Comparison of ENCODE assay signal across 12 mouse cellular contexts in genomic region chr1:34068341-34068740, GRCm38 (mm10).
DNase-seq lines count a peak whose midpoint lies in the region; ATAC-seq and TF ChIP-seq lines count a peak whose summit lies in the region.
"Had no signal": no experiment of that assay in that cellular context is flagged by ENCODE, and none has a peak within 500 bp of the region (broad histone marks: within the 10 kb centered on the region; RNA-seq: fewer than 3 reads in every experiment).

No protein-coding gene starts in this region.

- no peak overlapping the region for H3K4me3 ChIP-seq in midbrain, embryonic 14.5 days (replicated peaks; ENCODE audit: low read depth, low read length)
- no peak overlapping the region for H3K4me3 ChIP-seq in midbrain, embryonic 15.5 days
- H3K4me3 ChIP-seq in stomach, postnatal 0 days (ENCODE audit: low read depth, low read length) = no peak overlapping the region
- H3K4me3 ChIP-seq: embryonic facial prominence, embryonic 12.5 days; liver, embryonic 15.5 days; neural tube, embryonic 13.5 days had no signal

- H3K4me2 ChIP-seq in midbrain, embryonic 14.5 days (ENCODE audit: low read length) = no peak overlapping the region
- H3K4me2 ChIP-seq in midbrain, embryonic 15.5 days = no peak overlapping the region
- no peak overlapping the region for H3K4me2 ChIP-seq in stomach, postnatal 0 days (replicated peaks; ENCODE audit: low read depth)
- H3K4me2 ChIP-seq: embryonic facial prominence, embryonic 12.5 days; liver, embryonic 15.5 days; neural tube, embryonic 13.5 days had no signal

- TF ChIP-seq EP300 in stomach, postnatal 0 days (optimal IDR thresholded peaks at IDR 0.05) = no peak

- 56% methylated on average over 5 of the region's 5 CpGs for WGBS in midbrain, embryonic 14.5 days
- 61% methylated on average over 5 of the region's 5 CpGs for WGBS in midbrain, embryonic 15.5 days
- WGBS in stomach, postnatal 0 days = 55% methylated on average over 5 of the region's 5 CpGs

- peak; percentile 24 for DNase-seq in gastrocnemius, postnatal 10 days
- DNase-seq in gastrocnemius, adult 8-10 months (ENCODE audit: low spot score in 2 of 2) = no peak
- peak; percentile 32 for DNase-seq in midbrain, embryonic 14.5 days
- DNase-seq in adipocyte (ENCODE audit: low spot score) = peak; percentile 14
- DNase-seq in stomach, postnatal 0 days (ENCODE audit: low spot score) = no peak
- DNase-seq in ovary, postnatal 10 days (ENCODE audit: low spot score) = no peak
- DNase-seq in left cerebral cortex, postnatal 36 days (ENCODE audit: low spot score in 2 of 2) = no peak
- DNase-seq: kidney, adult 9 months had no signal

- peaks cover 3% of the 10 kb centered on the region; the same call in 1 of the 2 replicates for H3K4me1 ChIP-seq in midbrain, embryonic 14.5 days (ENCODE audit: control insufficient read depth, insufficient read depth, low read length)
- H3K4me1 ChIP-seq in midbrain, embryonic 15.5 days = 0 out of 2 replicates have a peak, but pooled peaks cover 3% of the 10 kb centered on the region
- no peaks in the 10 kb centered on the region; the same call in 1 of the 2 replicates for H3K4me1 ChIP-seq in stomach, postnatal 0 days (replicated peaks; ENCODE audit: control insufficient read depth, insufficient read depth)
- H3K4me1 ChIP-seq: embryonic facial prominence, embryonic 12.5 days had no signal

- intact Hi-C loops in left cerebral cortex, postnatal 36 days (cut with DNase I) = loop anchor here (10.0 kb wide), 2 partner anchors 54 to 96 kb away; no protein-coding TSS in a partner anchor

- no peak overlapping the region for H3K27ac ChIP-seq in midbrain, embryonic 14.5 days (replicated peaks; ENCODE audit: low read depth, low read length)
- no peak overlapping the region for H3K27ac ChIP-seq in midbrain, embryonic 15.5 days
- no peak overlapping the region for H3K27ac ChIP-seq in stomach, postnatal 0 days (replicated peaks)
- H3K27ac ChIP-seq: embryonic facial prominence, embryonic 12.5 days; liver, embryonic 15.5 days; neural tube, embryonic 13.5 days had no signal

- no peaks in the 10 kb centered on the region for H3K27me3 ChIP-seq in midbrain, embryonic 14.5 days (ENCODE audit: control insufficient read depth, insufficient read depth, low read length)
- no peaks in the 10 kb centered on the region for H3K27me3 ChIP-seq in midbrain, embryonic 15.5 days (replicated peaks)
- no peaks in the 10 kb centered on the region for H3K27me3 ChIP-seq in stomach, postnatal 0 days (ENCODE audit: control insufficient read depth, insufficient read depth, low read length)
- H3K27me3 ChIP-seq: embryonic facial prominence, embryonic 12.5 days; liver, embryonic 15.5 days; neural tube, embryonic 13.5 days had no signal

- H3K36me3 ChIP-seq in midbrain, embryonic 14.5 days (ENCODE audit: control insufficient read depth, insufficient read depth, low read length) = no peaks in the 10 kb centered on the region
- H3K36me3 ChIP-seq in midbrain, embryonic 15.5 days (replicated peaks) = no peaks in the 10 kb centered on the region
- no peaks in the 10 kb centered on the region for H3K36me3 ChIP-seq in stomach, postnatal 0 days (ENCODE audit: control insufficient read depth, insufficient read depth, low read length)
- H3K36me3 ChIP-seq: embryonic facial prominence, embryonic 12.5 days; liver, embryonic 15.5 days; neural tube, embryonic 13.5 days had no signal

- H3K9me3 ChIP-seq in midbrain, embryonic 14.5 days (ENCODE audit: control insufficient read depth, low read length) = no peaks in the 10 kb centered on the region
- no peaks in the 10 kb centered on the region for H3K9me3 ChIP-seq in midbrain, embryonic 15.5 days
- no peaks in the 10 kb centered on the region for H3K9me3 ChIP-seq in stomach, postnatal 0 days (ENCODE audit: control insufficient read depth, low read length)
- H3K9me3 ChIP-seq: embryonic facial prominence, embryonic 12.5 days; liver, embryonic 15.5 days; neural tube, embryonic 13.5 days had no signal

- no peak for ATAC-seq in midbrain, embryonic 14.5 days (ENCODE audit: low FRiP score, low TSS enrichment)
- ATAC-seq in midbrain, embryonic 15.5 days (replicated peaks) = no peak
- no peak for ATAC-seq in stomach, postnatal 0 days (ENCODE audit: low FRiP score, low TSS enrichment)

- TF ChIP-seq CTCF in stomach, postnatal 0 days (IDR thresholded peaks at IDR 0.05; ENCODE audit: low read depth) = peak; percentile 58

- no peak overlapping the region for H3K9ac ChIP-seq in midbrain, embryonic 14.5 days (replicated peaks; ENCODE audit: low read length)
- no peak overlapping the region for H3K9ac ChIP-seq in midbrain, embryonic 15.5 days
- H3K9ac ChIP-seq in stomach, postnatal 0 days (ENCODE audit: low read length) = no peak overlapping the region
- H3K9ac ChIP-seq: embryonic facial prominence, embryonic 12.5 days; liver, embryonic 15.5 days; neural tube, embryonic 13.5 days had no signal

Comparison
In these comparisons a context has a peak if more than half of its experiments do, and no peak if none do; other contexts are left out.
1. DNase-seq: peak in gastrocnemius, postnatal 10 days (single experiment), midbrain, embryonic 14.5 days (single experiment) and adipocyte (single experiment); none in gastrocnemius, adult 8-10 months (0 of 2), stomach, postnatal 0 days (single experiment), ovary, postnatal 10 days (single experiment) and left cerebral cortex, postnatal 36 days (0 of 2).